Mouse (Mus musculus) heart, adult 2 months (tissue): ENCODE measurements around the gene Daam1. TPM values are rescaled to one million over a fixed set of nuclear protein-coding genes. Genes with fewer than 3 reads are reported as not detected.

Experiments used
- DNase-seq, 2 experiments: peaks; one replicate each; pipeline ENCODE4 v3.0.0; 2021
- H3K27ac ChIP-seq: fragments of 200-600 bp; 2 replicates; pipeline ENCODE4 v1.8.1; 2022
- H3K27me3 ChIP-seq: fragments of 200-500 bp; 2 replicates; pipeline ENCODE4 v1.6.1; 2012; ENCODE audit warnings: mild to moderate bottlenecking, low read length, inconsistent platforms, mixed read lengths; ENCODE audit not compliant: control insufficient read depth, insufficient read depth
- H3K36me3 ChIP-seq: fragments of 200-500 bp; 2 replicates; pipeline ENCODE4 v1.6.1; 2012; ENCODE audit warnings: low read length, inconsistent platforms; ENCODE audit not compliant: control insufficient read depth, insufficient read depth
- H3K4me1 ChIP-seq: fragments of 200-500 bp; 2 replicates; pipeline ENCODE4 v1.6.1; 2011; ENCODE audit warnings: low read length; ENCODE audit not compliant: control insufficient read depth, insufficient read depth
- H3K4me3 ChIP-seq: fragments of 200-600 bp; 2 replicates; pipeline ENCODE4 v1.8.1; 2022
- H3K79me2 ChIP-seq: fragments of 200-500 bp; replicated peaks from 2 replicates; pipeline ENCODE4 v1.6.1; 2012; ENCODE audit warnings: mild to moderate bottlenecking, inconsistent platforms, low read length, moderate library complexity, mixed read lengths; ENCODE audit not compliant: control insufficient read depth, insufficient read depth
- H3K9ac ChIP-seq: fragments of 200-500 bp; 2 replicates; pipeline ENCODE4 v1.6.1; 2012; ENCODE audit warnings: low read depth, mild to moderate bottlenecking, control low read depth, inconsistent platforms, low read length, mixed read lengths
- CTCF ChIP-seq: fragments of 200-600 bp; IDR thresholded peaks from 2 replicates; pipeline ENCODE4 v1.8.1; 2022; ENCODE audit warnings: antibody characterized with exemption, mild to moderate bottlenecking, moderate library complexity
- EP300 ChIP-seq: fragments of 200-500 bp; IDR thresholded peaks from 2 replicates; pipeline ENCODE4 v1.6.1; 2011; ENCODE audit warnings: low read depth, low read length, control low read depth; ENCODE audit not compliant: insufficient read depth
- POLR2A ChIP-seq: fragments of 200-500 bp; IDR thresholded peaks from 2 replicates; pipeline ENCODE4 v1.6.1; 2011; ENCODE audit warnings: mild to moderate bottlenecking, low read depth, low read length, control low read depth; ENCODE audit not compliant: insufficient read depth
- WGBS: fragments of 180-500 bp; shearing (Covaris S2); methylation state at CpG from one replicate; pipeline ENCODE4 v1.1.7; 2018; 5-methylcytosine and 5-hydroxymethylcytosine counted together
- intact Hi-C: fragments of 180-260 bp; cut with DNase I; formaldehyde crosslinking; loops from one replicate; pipeline ENCODE4 v1.15.1; 2025
- polyA plus RNA-seq: library from polyadenylated mRNA; depleted of rRNA; stranded (reverse); fragments of >200 nt; gene quantifications from 2 replicates; pipeline ENCODE4 v1.2.3, GENCODE M21; 2012
- total RNA-seq, 2 experiments: library from RNA; stranded (reverse); gene quantifications; 2 replicates each; pipeline ENCODE4 v1.2.3; 2021

Gene Daam1
- total and polyA plus RNA-seq, 3 experiments, result 13.1 to 77.6 (median 67.2) TPM

- no peak overlapping the region for H3K4me3 ChIP-seq
- peak overlapping the region; percentile 42 for H3K27ac ChIP-seq
- peaks cover 21% of the 10 kb centered on the region for H3K36me3 ChIP-seq
- H3K27me3 ChIP-seq, result no peaks in the 10 kb centered on the region
- no peak for TF ChIP-seq CTCF
- no peak for TF ChIP-seq POLR2A
- no peak for TF ChIP-seq EP300
- DNase-seq, result no peak
- H3K79me2 ChIP-seq, result no peaks in the 10 kb centered on the region
- intact Hi-C loops, result no loop called here
- H3K4me1 ChIP-seq, result peaks cover 22% of the 10 kb centered on the region
- no peak overlapping the region for H3K9ac ChIP-seq
- 83% methylated on average over 9 of the region's 9 CpGs for WGBS
Observed at GRCm38 (mm10) chr12:71969439-71969838, 138.6 kb downstream of the Daam1 start.

GRCm38 (mm10) chr12:71969941-71970629, 139.2 kb downstream of the Daam1 start:
- Histone ChIP-seq H3K79me2 (no peaks in the 10 kb centered on the region), H3K27ac (peak overlapping the region; percentile 42), H3K4me1 (peaks cover 22% of the 10 kb centered on the region), H3K36me3 (peaks cover 25% of the 10 kb centered on the region), H3K9ac (no peak overlapping the region), H3K4me3 (no peak overlapping the region), H3K27me3 (no peaks in the 10 kb centered on the region)
- intact Hi-C loops, result no loop called here
- DNase-seq, result no peak
- 50% methylated on average over 12 of the region's 12 CpGs for WGBS
- TF ChIP-seq EP300, result no peak
- no peak for TF ChIP-seq CTCF
- TF ChIP-seq POLR2A, result no peak

GRCm38 (mm10) chr12:71970791-71971654, 140.1 kb downstream of the Daam1 start:
- Histone ChIP-seq H3K79me2 (no peaks in the 10 kb centered on the region), H3K36me3 (peaks cover 28% of the 10 kb centered on the region), H3K9ac (no peak overlapping the region), H3K27me3 (no peaks in the 10 kb centered on the region), H3K27ac (peak overlapping the region; percentile 42), H3K4me3 (no peak overlapping the region), H3K4me1 (peaks cover 22% of the 10 kb centered on the region)
- TF ChIP-seq EP300 (no peak), CTCF (no peak), POLR2A (no peak)
- WGBS, result 31% methylated on average over 9 of the region's 9 CpGs
- intact Hi-C loops, result no loop called here
- no peak for DNase-seq

- DNase-seq, result no peak
- no peaks in the 10 kb centered on the region for H3K79me2 ChIP-seq
- 55% methylated on average over 5 of the region's 5 CpGs for WGBS
- TF ChIP-seq CTCF (no peak), POLR2A (no peak), EP300 (no peak)
- H3K36me3 ChIP-seq, result peaks cover 36% of the 10 kb centered on the region
- peaks cover 25% of the 10 kb centered on the region for H3K4me1 ChIP-seq
- H3K4me3 ChIP-seq, result no peak overlapping the region
- intact Hi-C loops, result no loop called here
- H3K9ac ChIP-seq, result peak overlapping the region; percentile 14; the same call in 1 of the 2 replicates
- H3K27ac ChIP-seq, result peak overlapping the region; percentile 42
- no peaks in the 10 kb centered on the region for H3K27me3 ChIP-seq
Observed at GRCm38 (mm10) chr12:71972126-71972525, 141.2 kb downstream of the Daam1 start.

- Histone ChIP-seq H3K4me1 (peaks cover 25% of the 10 kb centered on the region), H3K27ac (peak overlapping the region; percentile 42), H3K79me2 (no peaks in the 10 kb centered on the region), H3K27me3 (no peaks in the 10 kb centered on the region), H3K9ac (no peak overlapping the region; the same call in 1 of the 2 replicates), H3K4me3 (no peak overlapping the region), H3K36me3 (peaks cover 42% of the 10 kb centered on the region)
- 70% methylated on average over 12 of the region's 12 CpGs for WGBS
- peak in 1 of 2 experiments; percentile 66 for DNase-seq
- intact Hi-C loops, result no loop called here
- TF ChIP-seq EP300, result no peak
- TF ChIP-seq POLR2A, result no peak
- no peak for TF ChIP-seq CTCF
Observed at GRCm38 (mm10) chr12:71972619-71973266, 141.9 kb downstream of the Daam1 start.
